Comparison of ENCODE assay signal across 8 mouse cellular contexts in genomic region chr19:18578216-18579011, GRCm38 (mm10). TPM values are rescaled to one million over a fixed set of nuclear protein-coding genes. Genes with fewer than 3 reads are reported as not detected.
DNase-seq lines count a peak whose midpoint lies in the region; ATAC-seq and TF ChIP-seq lines count a peak whose summit lies in the region.

No protein-coding gene starts in this region.

- peak overlapping the region; percentile 37; the same call in 1 of the 2 replicates for H3K4me2 ChIP-seq in intestine, embryonic 14.5 days (ENCODE audit: low read length)

- DNase-seq in heart, adult 11 months: peak; percentile 58
- DNase-seq in heart, adult 2 months: no peak
- peak; percentile 61 for DNase-seq in intestine, embryonic 14.5 days (ENCODE audit: low spot score)
- DNase-seq in lung, postnatal 10 days: peak; percentile 30
- DNase-seq in ovary, postnatal 14 days (ENCODE audit: low spot score): no peak
- DNase-seq in right cerebral cortex, adult 18-20 months: no peak
- no peak for DNase-seq in thymus, postnatal 25 days

- TF ChIP-seq POLR2A in heart, adult 2 months (IDR thresholded peaks at IDR 0.05; ENCODE audit: insufficient read depth, low read depth, low read length): no peak

- no peak for TF ChIP-seq EP300 in heart, adult 2 months (IDR thresholded peaks at IDR 0.05; ENCODE audit: insufficient read depth, low read depth, low read length)

- 79% methylated on average over 17 of the region's 17 CpGs for WGBS in heart, adult 2 months
- WGBS in intestine, embryonic 14.5 days: 34% methylated on average over 17 of the region's 17 CpGs

- TF ChIP-seq CTCF in heart, adult 2 months (IDR thresholded peaks at IDR 0.05): no peak

- no peaks in the 10 kb centered on the region for H3K36me3 ChIP-seq in heart, adult 2 months (ENCODE audit: control insufficient read depth, insufficient read depth, low read length)
- H3K36me3 ChIP-seq in intestine, embryonic 14.5 days (ENCODE audit: control insufficient read depth, insufficient read depth, low read length): no peaks in the 10 kb centered on the region

- H3K79me2 ChIP-seq in heart, adult 2 months (replicated peaks; ENCODE audit: control insufficient read depth, insufficient read depth, low read length): no peaks in the 10 kb centered on the region

- H3K27me3 ChIP-seq in heart, adult 2 months (ENCODE audit: control insufficient read depth, insufficient read depth, low read length): no peaks in the 10 kb centered on the region
- no peaks in the 10 kb centered on the region for H3K27me3 ChIP-seq in intestine, embryonic 14.5 days (replicated peaks; ENCODE audit: control insufficient read depth, insufficient read depth, low read length)

- no peak overlapping the region for H3K9ac ChIP-seq in heart, adult 2 months (ENCODE audit: low read depth, low read length)
- H3K9ac ChIP-seq in intestine, embryonic 14.5 days (ENCODE audit: low read length): no peak overlapping the region

- peaks cover 3% of the 10 kb centered on the region; the same call in 1 of the 2 replicates for H3K4me1 ChIP-seq in heart, adult 2 months (ENCODE audit: control insufficient read depth, insufficient read depth, low read length)
- H3K4me1 ChIP-seq in brown adipose tissue, adult 24 weeks (ENCODE audit: control insufficient read depth, insufficient read depth, insufficient read length, low read length): 0 out of 2 replicates have a peak, but pooled peaks cover 3% of the 10 kb centered on the region
- peaks cover 11% of the 10 kb centered on the region; the same call in 1 of the 2 replicates for H3K4me1 ChIP-seq in intestine, embryonic 14.5 days (replicated peaks; ENCODE audit: control insufficient read depth, insufficient read depth, low read length)

- ATAC-seq in intestine, embryonic 14.5 days (replicated peaks; ENCODE audit: low FRiP score, low TSS enrichment, low read depth): 0 out of 2 replicates have a peak, but pooled peaks have one; percentile 23

- H3K9me3 ChIP-seq in intestine, embryonic 14.5 days (ENCODE audit: control insufficient read depth, low read length): no peaks in the 10 kb centered on the region

- no peak overlapping the region for H3K27ac ChIP-seq in heart, adult 2 months
- H3K27ac ChIP-seq in brown adipose tissue, adult 24 weeks (replicated peaks; ENCODE audit: low read depth, low read length): no peak overlapping the region
- H3K27ac ChIP-seq in intestine, embryonic 14.5 days (ENCODE audit: low read depth): peak overlapping the region; percentile 33

- no peak overlapping the region for H3K4me3 ChIP-seq in heart, adult 2 months
- peak overlapping the region; percentile 23 for H3K4me3 ChIP-seq in brown adipose tissue, adult 24 weeks (ENCODE audit: insufficient read depth, low read depth, low read length)
- H3K4me3 ChIP-seq in intestine, embryonic 14.5 days (ENCODE audit: low read depth, low read length): no peak overlapping the region

- intact Hi-C loops in heart, adult 2 months (cut with DNase I): no loop called here

RNA-seq across cellular contexts. Expression of gene Ostf1, which starts 53.2 kb away (rescaled TPM):
- 10 to 100 TPM; 35.3 to 37.6 TPM for total RNA-seq in heart, adult 2 months (2021)
- polyA plus RNA-seq in heart, adult 2 months (2012; rRNA removed): 29.5 and 31.5 TPM in 2 replicates
- polyA plus RNA-seq in brown adipose tissue, adult 24 weeks (2012; ENCODE audit: insufficient read depth, insufficient read length, missing spikeins): 92.4 and 102 TPM in 2 replicates
- polyA plus RNA-seq in intestine, embryonic 14.5 days (2014; fragmentation: Nextera tagmentation; extraction: Ambion mirVana): 68.9 and 70.6 TPM in 2 replicates

RNA-seq across cellular contexts. Expression of gene Nmrk1, which starts 53.3 kb away (rescaled TPM):
- 1 to 10 TPM; 2.3 to 2.5 TPM for total RNA-seq in heart, adult 2 months (2021)
- polyA plus RNA-seq in heart, adult 2 months (2012; rRNA removed): 5.4 and 9.7 TPM in 2 replicates
- 5.0 and 14.7 TPM in 2 replicates for polyA plus RNA-seq in brown adipose tissue, adult 24 weeks (2012; ENCODE audit: insufficient read depth, insufficient read length, missing spikeins)
- 9.6 and 10.1 TPM in 2 replicates for polyA plus RNA-seq in intestine, embryonic 14.5 days (2014; fragmentation: Nextera tagmentation; extraction: Ambion mirVana)

Comparison
In these comparisons a context has a peak if more than half of its experiments do, and no peak if none do; other contexts are left out.
1. DNase-seq: peak in heart, adult 11 months (single experiment), intestine, embryonic 14.5 days (single experiment) and lung, postnatal 10 days (single experiment); none in heart, adult 2 months (0 of 2), ovary, postnatal 14 days (single experiment), right cerebral cortex, adult 18-20 months (single experiment) and thymus, postnatal 25 days (single experiment).